Mouse (Mus musculus) brain, embryonic 14.5 days (tissue): Measurements from ENCODE around the gene Mphosph9.

Experiments
- CTCF ChIP-seq: fragments of 200-500 bp; IDR thresholded peaks from 2 replicates; pipeline ENCODE4 v1.5.1; 2012; ENCODE audit warnings: inconsistent platforms, mild to moderate bottlenecking, moderate library complexity, borderline replicate concordance; ENCODE audit not compliant: insufficient read depth, insufficient read length; ENCODE audit errors: extremely low read depth
- POLR2A ChIP-seq: fragments of 200-500 bp; IDR thresholded peaks from 2 replicates; pipeline ENCODE4 v1.6.1; 2012; ENCODE audit warnings: mild to moderate bottlenecking, inconsistent platforms, borderline replicate concordance; ENCODE audit not compliant: poor library complexity, insufficient read depth, insufficient read length, severe bottlenecking; ENCODE audit errors: extremely low read depth

DNA sequence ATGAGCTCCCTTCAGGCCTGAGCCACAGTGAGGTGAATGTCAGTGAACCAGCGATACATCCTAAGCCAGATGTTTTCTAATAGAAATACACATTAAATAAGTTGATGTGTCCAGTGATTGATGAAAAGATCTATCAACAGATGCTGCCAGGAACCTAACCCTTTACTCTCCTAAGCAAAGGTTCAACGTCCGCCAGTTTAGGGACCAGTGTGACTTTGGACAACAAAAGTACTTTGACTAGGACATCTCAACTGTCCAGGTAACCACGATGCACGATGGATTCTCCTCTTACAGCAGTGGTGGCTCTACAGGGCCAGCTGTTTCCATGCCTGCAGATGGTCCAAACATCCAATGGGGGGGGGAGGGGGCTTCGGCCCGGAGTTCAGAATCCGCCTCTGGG is 83.3 kb downstream of the Mphosph9 start:
- TF ChIP-seq CTCF (no peak), POLR2A (no peak)
